Mouse (Mus musculus): Measurements from ENCODE around the gene Fgfrl1.

- no peak for TF ChIP-seq CTCF (IDR thresholded peaks at IDR 0.05; ENCODE audit: extremely low read depth, insufficient read depth, low read length)
- TF ChIP-seq POLR2A (IDR thresholded peaks at IDR 0.05; ENCODE audit: extremely low read depth, insufficient read depth, low read length): no peak
Measured at GRCm38 (mm10) chr5:108727425-108727824, 35.2 kb downstream of the Fgfrl1 start.
